Mouse (Mus musculus): ENCODE measurements around the gene Spag9.

Spag9 gene

GRCm38 (mm10) chr11:94054901-94055300 is 59.0 kb downstream of the Spag9 start:
- no peak for DNase-seq

GRCm38 (mm10) chr11:94063941-94064340 is 68.0 kb downstream of the Spag9 start:
- DNase-seq = no peak

- no peak for DNase-seq
Observed at GRCm38 (mm10) chr11:94070455-94070854, 74.6 kb downstream of the Spag9 start.

GRCm38 (mm10) chr11:94073283-94073682 is 77.4 kb downstream of the Spag9 start:
- peak; percentile 44 for DNase-seq

- DNase-seq = peak; percentile 83
Observed at GRCm38 (mm10) chr11:94086966-94087365, 91.1 kb downstream of the Spag9 start.

- DNase-seq = no peak
Observed at GRCm38 (mm10) chr11:94090496-94090895, 94.6 kb downstream of the Spag9 start.

- no peak for DNase-seq
Observed at GRCm38 (mm10) chr11:94097489-94097888, 101.6 kb downstream of the Spag9 start.

- no peak for DNase-seq
Observed at GRCm38 (mm10) chr11:94098840-94099239, 102.9 kb downstream of the Spag9 start.

GRCm38 (mm10) chr11:94113795-94114194 is 117.9 kb downstream of the Spag9 start:
- no peak for DNase-seq

GRCm38 (mm10) chr11:94115408-94115807 is 119.5 kb downstream of the Spag9 start:
- no peak for DNase-seq

GRCm38 (mm10) chr11:94116655-94117054 is 120.8 kb downstream of the Spag9 start:
- DNase-seq = no peak

GRCm38 (mm10) chr11:94117836-94118235 is 121.9 kb downstream of the Spag9 start:
- no peak for DNase-seq

GRCm38 (mm10) chr11:94118612-94119011 is 122.7 kb downstream of the Spag9 start:
- DNase-seq = no peak

GRCm38 (mm10) chr11:94120690-94121089 is 124.8 kb downstream of the Spag9 start:
- DNase-seq = no peak

GRCm38 (mm10) chr11:94121501-94121900 is 125.6 kb downstream of the Spag9 start:
- no peak for DNase-seq

GRCm38 (mm10) chr11:94122341-94123030 is 126.6 kb downstream of the Spag9 start:
- no peak for DNase-seq

GRCm38 (mm10) chr11:94126701-94127100 is 130.8 kb downstream of the Spag9 start:
- no peak for DNase-seq

- DNase-seq = peak; percentile 89
Observed at GRCm38 (mm10) chr11:94127966-94128365, 132.1 kb downstream of the Spag9 start.

GRCm38 (mm10) chr11:94128506-94128905 is 132.6 kb downstream of the Spag9 start:
- no peak for DNase-seq

- peak; percentile 87 for DNase-seq
Observed at GRCm38 (mm10) chr11:94129261-94130059, 133.6 kb downstream of the Spag9 start.

GRCm38 (mm10) chr11:94130118-94131095 is 134.5 kb downstream of the Spag9 start:
- DNase-seq = peak; percentile 63

- DNase-seq = peak; percentile 86
Observed at GRCm38 (mm10) chr11:94133344-94133955, 137.6 kb downstream of the Spag9 start.

Measured in retina, postnatal 1 day (tissue).